Mouse (Mus musculus) C2C12 (cell line): ENCODE data around the gene Nfs1.

Experiments used
- CEBPB ChIP-seq: IDR thresholded peaks from one replicate; pipeline ENCODE4 v1.6.1; 2011; ENCODE audit warnings: low read depth, mild to moderate bottlenecking, control low read depth, moderate library complexity
- CTCF ChIP-seq: IDR thresholded peaks from one replicate; pipeline ENCODE4 v1.5.1; 2011; ENCODE audit not compliant: control insufficient read depth, insufficient read depth, insufficient read length
- FOSL1 ChIP-seq: IDR thresholded peaks from one replicate; pipeline ENCODE4 v1.8.0; 2011; ENCODE audit warnings: mild to moderate bottlenecking, low read length; ENCODE audit not compliant: poor library complexity, insufficient read depth, severe bottlenecking
- MYOG ChIP-seq: IDR thresholded peaks from one replicate; pipeline ENCODE4 v1.6.1; 2011; ENCODE audit not compliant: control insufficient read depth, insufficient read length; ENCODE audit errors: extremely low read depth
- USF1 ChIP-seq: IDR thresholded peaks from one replicate; pipeline ENCODE4 v1.6.1; 2011; ENCODE audit warnings: low read depth, mild to moderate bottlenecking, control low read depth, moderate library complexity

GRCm38 (mm10) chr2:156191540-156191939 is 47.6 kb upstream of the Nfs1 start:
- no peak for TF ChIP-seq CTCF
- TF ChIP-seq USF1 = no peak
- no peak for TF ChIP-seq CEBPB
- no peak for TF ChIP-seq FOSL1
- no peak for TF ChIP-seq MYOG
